21 mouse cellular contexts compared by ENCODE assay signal in genomic region chr10:42890365-42890764, GRCm38 (mm10). TPM values are rescaled to one million over a fixed set of nuclear protein-coding genes. Genes with fewer than 3 reads are reported as not detected.
DNase-seq lines count a peak whose midpoint lies in the region; ATAC-seq lines count a peak whose summit lies in the region.
"Had no signal": no experiment of that assay in that cellular context is flagged by ENCODE, and none has a peak within 500 bp of the region (broad histone marks: within the 10 kb centered on the region; RNA-seq: fewer than 3 reads in every experiment).

No protein-coding gene starts in this region.

- peak; percentile 29 for DNase-seq in embryo, embryonic 10.5 days (ENCODE audit: low spot score)
- DNase-seq in embryo, embryonic 11 days = no peak
- no peak for DNase-seq in hindbrain, embryonic 10.5 days (ENCODE audit: low spot score)
- DNase-seq in MN1 (ENCODE audit: low spot score) = peak; percentile 39
- DNase-seq in gastrocnemius, postnatal 10 days = peak; percentile 48
- no peak for DNase-seq in T-cell, adult 2 months (ENCODE audit: low spot score)
- DNase-seq in adrenal gland, postnatal 10 days = no peak
- DNase-seq: adrenal gland, adult 2 months; cerebellum, adult 11-12 months; forebrain, postnatal 0 days; kidney, adult 9 months; layer of hippocampus, adult 9-11 months; liver, embryonic 13.5 days; lung, embryonic 14.5 days; thymus, postnatal 4 days had no signal

- ATAC-seq in hindbrain, embryonic 16.5 days = no peak
- ATAC-seq: forebrain, postnatal 0 days; midbrain, embryonic 15.5 days had no signal

- 64% methylated on average over 4 of the region's 4 CpGs for WGBS in hindbrain, embryonic 10.5 days
- 61% methylated on average over 4 of the region's 4 CpGs for WGBS in hindbrain, embryonic 16.5 days

- peaks cover 6% of the 10 kb centered on the region; the same call in 1 of the 2 replicates for H3K27me3 ChIP-seq in hindbrain, embryonic 10.5 days (ENCODE audit: insufficient read depth, poor library complexity, severe bottlenecking)
- no peaks in the 10 kb centered on the region for H3K27me3 ChIP-seq in hindbrain, embryonic 16.5 days (replicated peaks; ENCODE audit: control insufficient read depth, insufficient read depth, low read length)
- H3K27me3 ChIP-seq: limb, embryonic 13.5 days; liver, embryonic 13.5 days; midbrain, embryonic 15.5 days; stomach, embryonic 15.5 days had no signal

- no peak overlapping the region for H3K4me2 ChIP-seq in hindbrain, embryonic 16.5 days (ENCODE audit: low read length)
- H3K4me2 ChIP-seq: hindbrain, embryonic 13.5 days; limb, embryonic 13.5 days; liver, embryonic 13.5 days; lung, embryonic 14.5 days; midbrain, embryonic 15.5 days; stomach, embryonic 15.5 days had no signal

- no peak overlapping the region for H3K9ac ChIP-seq in hindbrain, embryonic 16.5 days (ENCODE audit: low read depth, low read length)
- H3K9ac ChIP-seq: forebrain, postnatal 0 days; hindbrain, embryonic 13.5 days; limb, embryonic 13.5 days; liver, embryonic 13.5 days; lung, embryonic 14.5 days; midbrain, embryonic 15.5 days; stomach, embryonic 15.5 days had no signal

- H3K9me3 ChIP-seq in hindbrain, embryonic 10.5 days = no peaks in the 10 kb centered on the region
- H3K9me3 ChIP-seq in hindbrain, embryonic 16.5 days (ENCODE audit: control insufficient read depth, low read length) = no peaks in the 10 kb centered on the region
- H3K9me3 ChIP-seq: embryonic facial prominence, embryonic 10.5 days; hindbrain, embryonic 13.5 days; limb, embryonic 13.5 days; liver, embryonic 13.5 days; midbrain, embryonic 15.5 days; stomach, embryonic 15.5 days had no signal

- H3K27ac ChIP-seq in hindbrain, embryonic 10.5 days = peak overlapping the region; percentile 59; the same call in 1 of the 2 replicates
- no peak overlapping the region for H3K27ac ChIP-seq in hindbrain, embryonic 16.5 days (ENCODE audit: low read depth, low read length)
- H3K27ac ChIP-seq: embryonic facial prominence, embryonic 10.5 days; hindbrain, embryonic 13.5 days; limb, embryonic 13.5 days; liver, embryonic 13.5 days; midbrain, embryonic 15.5 days; stomach, embryonic 15.5 days had no signal

- H3K4me3 ChIP-seq in hindbrain, embryonic 10.5 days = no peak overlapping the region
- H3K4me3 ChIP-seq in hindbrain, embryonic 16.5 days (ENCODE audit: low read length) = no peak overlapping the region
- H3K4me3 ChIP-seq: embryonic facial prominence, embryonic 10.5 days; hindbrain, embryonic 13.5 days; limb, embryonic 13.5 days; liver, embryonic 13.5 days; midbrain, embryonic 15.5 days; stomach, embryonic 15.5 days had no signal

- H3K4me1 ChIP-seq in hindbrain, embryonic 10.5 days (replicated peaks) = peaks cover 42% of the 10 kb centered on the region
- H3K4me1 ChIP-seq in hindbrain, embryonic 16.5 days (ENCODE audit: control insufficient read depth, insufficient read depth, low read depth, low read length) = no peaks in the 10 kb centered on the region
- H3K4me1 ChIP-seq: limb, embryonic 13.5 days; liver, embryonic 13.5 days; midbrain, embryonic 15.5 days had no signal

- H3K36me3 ChIP-seq in hindbrain, embryonic 10.5 days = no peaks in the 10 kb centered on the region
- no peaks in the 10 kb centered on the region for H3K36me3 ChIP-seq in hindbrain, embryonic 16.5 days (ENCODE audit: control insufficient read depth, insufficient read depth, low read length)
- H3K36me3 ChIP-seq: embryonic facial prominence, embryonic 10.5 days; hindbrain, embryonic 13.5 days; limb, embryonic 13.5 days; liver, embryonic 13.5 days; midbrain, embryonic 15.5 days; stomach, embryonic 15.5 days had no signal

RNA-seq across cellular contexts. Expression of gene Scml4, which starts 30.2 kb away (rescaled TPM):
- 0.86 and 1.8 TPM in 2 replicates for polyA plus RNA-seq in hindbrain, embryonic 10.5 days (2016; fragmentation: Nextera tagmentation; extraction: Ambion mirVana)
- polyA plus RNA-seq in hindbrain, embryonic 16.5 days (2015; fragmentation: Nextera tagmentation; extraction: Ambion mirVana) = 9.1 and 11.6 TPM in 2 replicates
- total RNA-seq in gastrocnemius, postnatal 10 days (2021) = 1 to 10 TPM; 3.3 to 3.8 TPM
- total RNA-seq in adrenal gland, postnatal 10 days (2021) = 1 to 10 TPM; 4.0 to 6.4 TPM

Comparison
In these comparisons a context has a peak if more than half of its experiments do, and no peak if none do; other contexts are left out.
1. DNase-seq: peak in embryo, embryonic 10.5 days (single experiment), MN1 (single experiment) and gastrocnemius, postnatal 10 days (single experiment); none in embryo, embryonic 11 days (single experiment), hindbrain, embryonic 10.5 days (single experiment), T-cell, adult 2 months (single experiment) and adrenal gland, postnatal 10 days (single experiment).